Mouse (Mus musculus): ENCODE data around the gene Vmn1r25.
"Not testable (repeated sequence)": the region's sequence is repeated elsewhere in the genome, so short reads cannot be mapped to it uniquely, and the experiment has no call there.

Vmn1r25 gene

DNA sequence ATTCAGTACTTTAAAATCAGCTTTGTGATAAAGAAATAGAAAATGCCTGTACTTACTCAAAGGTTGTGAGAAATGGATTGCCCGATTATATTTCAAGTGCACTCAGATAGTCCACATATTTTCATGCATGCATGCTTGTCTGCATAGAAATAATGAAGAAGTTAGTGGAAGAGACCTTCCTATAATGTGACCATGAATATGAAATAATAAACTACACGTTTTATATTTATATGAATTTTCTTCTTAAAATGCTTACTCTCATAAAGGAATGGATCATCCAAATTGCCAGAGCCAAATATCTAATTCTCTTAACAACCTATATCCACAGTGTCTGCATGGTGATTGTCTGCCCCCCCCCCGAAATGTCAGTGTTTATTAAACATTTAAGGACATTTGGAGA is at the start of gene Vmn1r25:
Gene Vmn1r25 (minus strand): TSS at position 101 of the 400 bp plus-strand sequence.
- no peak for DNase-seq

DNA sequence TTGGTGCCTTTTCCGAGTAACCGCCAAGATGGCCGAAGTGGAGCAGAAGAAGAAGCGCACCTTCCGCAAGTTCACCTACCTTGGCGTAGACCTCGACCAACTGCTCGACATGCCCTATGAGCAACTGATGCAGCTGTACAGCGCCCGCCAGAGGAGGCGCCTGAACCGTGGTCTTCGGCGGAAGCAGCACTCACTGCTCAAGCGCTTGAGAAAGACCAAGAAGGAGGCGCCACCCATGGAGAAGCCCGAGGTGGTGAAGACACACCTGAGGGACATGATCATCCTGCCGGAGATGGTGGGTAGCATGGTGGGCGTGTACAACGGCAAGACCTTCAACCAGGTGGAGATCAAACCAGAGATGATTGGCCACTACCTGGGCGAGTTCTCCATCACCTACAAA is 36.9 kb upstream of the Vmn1r25 start:
- DNase-seq = not testable (repeated sequence)

DNA sequence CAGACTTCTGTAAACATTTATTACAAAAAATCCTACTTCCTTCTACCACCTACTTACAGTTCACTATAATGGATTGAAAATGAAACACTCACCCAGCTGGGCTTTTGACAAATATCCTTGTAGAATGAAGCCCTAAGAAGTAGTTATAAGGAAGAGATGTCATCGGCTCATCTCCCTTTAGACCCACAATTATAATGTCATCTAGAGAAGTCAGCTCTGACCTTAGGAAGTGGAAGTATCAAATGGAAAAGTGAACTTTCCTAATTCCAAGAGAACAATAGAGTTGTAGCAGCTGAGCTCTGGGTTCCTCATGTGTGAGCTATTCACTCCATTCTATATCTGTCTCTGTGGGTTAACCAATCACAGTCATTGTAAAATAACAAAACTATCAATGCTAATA is 34.4 kb upstream of the Vmn1r25 start, which contains the start of gene Vmn1r26:
Gene Vmn1r26 (minus strand): TSS at position 101 of the 400 bp plus-strand sequence.
- DNase-seq = no peak

DNA sequence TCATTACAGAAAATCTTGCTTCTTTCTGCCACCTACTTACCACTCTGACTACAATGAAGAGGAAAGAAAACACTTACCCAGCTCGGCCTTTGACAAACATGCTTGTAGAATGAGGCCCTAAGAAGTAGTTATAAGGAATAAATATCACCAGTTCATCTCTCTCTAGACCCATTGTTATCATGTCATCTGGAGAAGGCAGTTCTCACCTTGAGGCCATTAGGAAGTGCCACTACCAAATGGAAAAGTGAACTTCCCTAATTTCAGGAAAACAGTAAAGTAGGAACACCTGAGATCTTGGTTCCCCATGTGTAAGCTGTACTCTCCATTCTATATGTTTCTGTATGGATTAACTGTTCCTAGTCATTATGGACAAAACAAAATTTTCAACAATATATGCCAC is 19.2 kb downstream of the Vmn1r25 start, which contains the start of gene Vmn1r24:
Gene Vmn1r24 (minus strand): TSS at position 101 of the 400 bp plus-strand sequence.
- DNase-seq = not testable (repeated sequence)

Measured in cerebellum, postnatal 14 days (tissue).